Mouse (Mus musculus): ENCODE data around the gene Akap13.

Gene Akap13

GRCm38 (mm10) chr7:75559119-75559518 is 103.8 kb downstream of the Akap13 start:
- DNase-seq (ENCODE audit: low read depth, low spot score) = no peak

- no peak for DNase-seq (ENCODE audit: low read depth, low spot score)
Measured at GRCm38 (mm10) chr7:75559915-75560314, 104.6 kb downstream of the Akap13 start.

- DNase-seq (ENCODE audit: low read depth, low spot score) = no peak
Measured at GRCm38 (mm10) chr7:75560566-75560965, 105.2 kb downstream of the Akap13 start.

- no peak for DNase-seq (ENCODE audit: low read depth, low spot score)
Measured at GRCm38 (mm10) chr7:75561134-75561533, 105.8 kb downstream of the Akap13 start.

- no peak for DNase-seq (ENCODE audit: low read depth, low spot score)
Measured at GRCm38 (mm10) chr7:75568276-75568675, 112.9 kb downstream of the Akap13 start.

GRCm38 (mm10) chr7:75568883-75569282 is 113.5 kb downstream of the Akap13 start:
- DNase-seq (ENCODE audit: low read depth, low spot score) = no peak

GRCm38 (mm10) chr7:75570218-75570617 is 114.9 kb downstream of the Akap13 start:
- no peak for DNase-seq (ENCODE audit: low read depth, low spot score)

GRCm38 (mm10) chr7:75571078-75571477 is 115.7 kb downstream of the Akap13 start:
- DNase-seq (ENCODE audit: low read depth, low spot score) = no peak

- no peak for DNase-seq (ENCODE audit: low read depth, low spot score)
Measured at GRCm38 (mm10) chr7:75572127-75572526, 116.8 kb downstream of the Akap13 start.

GRCm38 (mm10) chr7:75575120-75575649 is 119.9 kb downstream of the Akap13 start:
- no peak for DNase-seq (ENCODE audit: low read depth, low spot score)

- no peak for DNase-seq (ENCODE audit: low read depth, low spot score)
Measured at GRCm38 (mm10) chr7:75575800-75576585, 120.7 kb downstream of the Akap13 start.

- DNase-seq (ENCODE audit: low read depth, low spot score) = no peak
Measured at GRCm38 (mm10) chr7:75576851-75577250, 121.5 kb downstream of the Akap13 start.

- DNase-seq (ENCODE audit: low read depth, low spot score) = no peak
Measured at GRCm38 (mm10) chr7:75577353-75577752, 122.0 kb downstream of the Akap13 start.

- no peak for DNase-seq (ENCODE audit: low read depth, low spot score)
Measured at GRCm38 (mm10) chr7:75578647-75579046, 123.3 kb downstream of the Akap13 start.

- no peak for DNase-seq (ENCODE audit: low read depth, low spot score)
Measured at GRCm38 (mm10) chr7:75582091-75582490, 126.8 kb downstream of the Akap13 start.

- no peak for DNase-seq (ENCODE audit: low read depth, low spot score)
Measured at GRCm38 (mm10) chr7:75584100-75584499, 128.8 kb downstream of the Akap13 start.

- no peak for DNase-seq (ENCODE audit: low read depth, low spot score)
Measured at GRCm38 (mm10) chr7:75585409-75585808, 130.1 kb downstream of the Akap13 start.

GRCm38 (mm10) chr7:75586113-75586512 is 130.8 kb downstream of the Akap13 start:
- DNase-seq (ENCODE audit: low read depth, low spot score) = no peak

- DNase-seq (ENCODE audit: low read depth, low spot score) = no peak
Measured at GRCm38 (mm10) chr7:75587727-75588126, 132.4 kb downstream of the Akap13 start.

- DNase-seq (ENCODE audit: low read depth, low spot score) = no peak
Measured at GRCm38 (mm10) chr7:75589304-75589973, 134.1 kb downstream of the Akap13 start.

GRCm38 (mm10) chr7:75591961-75592360 is 136.6 kb downstream of the Akap13 start:
- no peak for DNase-seq (ENCODE audit: low read depth, low spot score)

GRCm38 (mm10) chr7:75594801-75595200 is 139.5 kb downstream of the Akap13 start:
- no peak for DNase-seq (ENCODE audit: low read depth, low spot score)

GRCm38 (mm10) chr7:75595268-75595667 is 139.9 kb downstream of the Akap13 start:
- DNase-seq (ENCODE audit: low read depth, low spot score) = no peak
